Mouse (Mus musculus): ENCODE results near the gene Fndc3b. TPM values are rescaled to one million over a fixed set of nuclear protein-coding genes. Genes with fewer than 3 reads are reported as not detected.

The Fndc3b gene
- total RNA-seq, 2 experiments from 2014 or later, result 1.5 to 7.7 TPM

DNA sequence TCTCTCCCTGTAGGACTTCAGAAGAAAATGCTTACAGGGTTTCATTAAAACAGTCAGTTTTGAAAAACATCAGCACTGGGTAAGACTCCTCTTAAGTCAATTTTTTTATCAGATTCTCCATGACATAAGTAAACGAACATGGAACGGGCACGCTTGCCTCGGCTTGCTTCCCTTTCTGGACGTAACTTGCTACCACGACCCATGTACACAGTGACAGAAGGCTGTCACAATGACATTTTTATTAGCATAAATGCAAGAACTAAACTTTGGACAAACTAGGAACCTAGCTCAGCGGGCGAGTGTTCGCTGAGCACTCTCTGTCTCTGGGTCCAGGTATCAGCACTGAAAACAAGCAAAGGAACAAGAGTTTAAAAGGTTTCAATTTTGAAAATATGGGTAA is 136.9 kb downstream of the Fndc3b start:
- ATAC-seq (replicated peaks; ENCODE audit: low FRiP score, poor library complexity, severe bottlenecking), result no peak

DNA sequence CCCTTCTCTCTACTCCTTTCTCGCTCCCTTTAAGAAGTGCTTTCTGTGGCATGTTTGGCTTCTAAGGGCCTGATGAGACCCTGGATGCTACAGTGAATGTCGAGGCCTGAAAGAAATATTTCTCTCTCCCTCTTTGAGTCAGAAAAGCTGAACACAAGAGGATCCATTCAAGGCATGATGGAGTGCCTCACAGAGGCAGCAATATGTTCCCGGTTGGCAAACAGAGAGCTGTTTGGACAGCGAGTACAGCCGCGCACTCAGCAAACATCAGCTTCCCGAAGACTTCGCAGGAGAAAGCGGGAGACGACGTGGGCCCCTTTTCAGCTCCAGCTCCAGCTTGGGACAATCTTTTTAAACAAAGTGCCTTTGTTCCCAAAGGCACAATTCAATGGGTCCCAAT is 137.6 kb downstream of the Fndc3b start:
- ATAC-seq (replicated peaks; ENCODE audit: low FRiP score, poor library complexity, severe bottlenecking), result no peak

DNA sequence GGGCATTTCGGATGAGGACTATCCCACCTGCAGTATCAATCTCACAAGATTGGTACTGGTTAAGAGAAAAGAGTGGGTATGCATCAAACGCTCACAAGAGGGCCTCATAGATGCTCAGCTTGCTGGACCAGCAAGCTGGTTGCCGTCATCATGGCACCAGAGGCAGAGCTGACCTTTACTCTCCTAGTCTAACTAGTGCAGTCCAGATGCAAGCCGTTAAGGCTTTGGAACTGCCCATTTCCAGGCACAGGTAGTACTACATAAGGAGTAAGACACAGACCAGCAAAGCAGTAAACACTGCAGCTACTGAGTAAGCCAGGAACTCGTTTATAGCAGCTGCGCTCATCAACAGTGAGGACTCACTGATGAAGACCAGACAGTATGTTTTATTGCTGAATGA is 138.8 kb downstream of the Fndc3b start:
- no peak for ATAC-seq (replicated peaks; ENCODE audit: low FRiP score, poor library complexity, severe bottlenecking)

DNA sequence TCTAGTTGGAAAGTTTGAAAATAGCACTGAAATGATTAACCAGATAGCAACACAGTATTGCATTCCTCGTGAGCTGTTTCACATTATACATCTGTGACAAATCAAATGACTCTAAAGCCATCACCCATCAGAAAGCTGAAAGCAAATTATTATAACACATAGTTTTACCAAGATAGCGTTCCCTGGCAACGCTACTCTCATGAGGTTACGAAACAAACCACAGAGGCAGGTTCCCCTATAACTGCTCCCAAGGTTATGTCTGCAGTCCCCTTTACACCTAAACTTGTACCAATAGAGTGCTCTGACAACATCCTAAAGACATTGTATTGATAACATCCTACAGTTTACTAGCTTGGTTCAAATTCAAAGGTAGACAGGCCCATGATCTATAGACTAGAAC is 145.8 kb downstream of the Fndc3b start:
- ATAC-seq (replicated peaks; ENCODE audit: low FRiP score, poor library complexity, severe bottlenecking), result no peak

DNA sequence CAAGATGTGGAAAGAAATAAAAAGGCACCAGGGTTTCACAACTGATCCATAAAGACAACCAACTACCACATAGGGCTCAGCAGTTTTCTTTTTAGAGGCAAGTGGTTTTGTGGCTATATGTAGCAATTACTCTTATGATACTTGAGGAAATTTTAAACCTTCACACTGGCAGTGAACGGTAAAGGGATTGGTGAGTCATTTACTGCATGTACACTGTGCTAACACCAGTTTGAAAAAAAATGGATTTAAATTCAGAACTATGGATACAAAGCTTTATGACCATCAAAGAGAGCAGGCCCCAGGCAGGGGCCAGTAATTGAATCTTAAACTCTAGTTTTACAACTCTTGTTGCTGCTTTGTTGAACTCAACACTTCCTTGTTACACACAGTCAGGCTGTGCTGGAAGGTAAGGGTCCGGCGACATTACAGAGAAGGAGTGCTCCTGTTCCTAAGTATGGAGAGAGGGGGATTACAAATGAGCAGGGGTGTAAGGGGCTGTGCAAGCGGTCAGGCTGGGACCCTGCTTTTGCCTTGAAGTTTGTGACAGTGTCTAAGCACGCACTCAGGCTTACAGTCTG is 148.0 kb downstream of the Fndc3b start:
- ATAC-seq (replicated peaks; ENCODE audit: low FRiP score, poor library complexity, severe bottlenecking), result no peak

DNA sequence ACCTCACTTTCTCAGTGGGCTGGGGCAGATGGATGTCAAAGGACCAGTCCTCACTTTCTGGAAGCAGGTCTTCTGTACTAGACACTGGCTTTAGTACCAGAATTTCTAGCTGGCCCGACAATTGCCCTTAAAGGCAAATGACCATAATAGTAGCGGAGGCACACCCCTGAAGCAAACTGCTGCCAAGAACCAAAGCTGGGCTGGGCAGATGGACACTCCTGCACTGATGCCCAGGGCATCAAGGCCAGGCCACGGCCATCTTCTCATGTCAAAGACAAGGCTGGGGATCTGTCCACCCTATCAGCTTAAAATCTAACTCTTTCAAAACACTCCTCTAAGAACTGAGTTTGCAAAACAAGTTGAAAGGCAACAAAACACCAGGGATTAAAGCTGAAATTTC is 148.6 kb downstream of the Fndc3b start:
- no peak for ATAC-seq (replicated peaks; ENCODE audit: low FRiP score, poor library complexity, severe bottlenecking)

DNA sequence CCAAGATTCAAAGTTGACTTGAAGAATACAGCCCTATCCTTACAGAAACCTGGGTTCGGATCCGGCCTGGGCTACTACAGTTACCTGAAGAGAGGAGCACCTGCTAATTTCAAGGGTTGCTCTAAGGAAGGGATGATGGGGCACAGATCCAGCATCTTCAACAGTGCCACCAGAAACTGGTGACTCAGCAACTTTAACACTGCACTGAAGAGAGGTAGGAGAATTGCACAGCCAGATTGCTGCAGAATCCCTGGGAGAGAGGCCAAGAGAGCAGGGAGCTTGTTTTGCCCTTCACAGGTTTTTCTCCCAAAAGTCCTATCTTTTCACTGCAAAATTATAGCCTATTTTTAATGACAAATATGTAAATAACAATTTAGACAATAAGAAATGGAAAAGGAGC is 149.2 kb downstream of the Fndc3b start:
- no peak for ATAC-seq (replicated peaks; ENCODE audit: low FRiP score, poor library complexity, severe bottlenecking)

DNA sequence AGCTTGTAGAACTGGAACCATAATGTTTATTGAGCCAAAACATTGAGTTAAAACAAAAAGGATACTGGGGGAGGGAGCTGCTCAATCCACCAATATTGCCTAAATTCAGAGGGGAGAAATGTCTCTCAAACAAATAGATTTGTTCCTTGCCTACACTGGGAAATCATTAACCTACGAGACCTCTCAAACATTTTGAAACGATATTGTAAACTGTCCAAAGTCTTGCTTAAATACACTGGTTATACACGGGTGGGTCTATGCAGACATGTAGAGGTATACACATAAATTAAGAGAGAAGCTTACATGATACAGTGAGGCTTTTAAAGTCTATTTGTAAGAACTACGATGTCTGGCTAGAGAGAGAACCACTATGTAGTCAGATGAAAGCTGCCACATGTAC is 151.8 kb downstream of the Fndc3b start:
- no peak for ATAC-seq (replicated peaks; ENCODE audit: low FRiP score, poor library complexity, severe bottlenecking)

DNA sequence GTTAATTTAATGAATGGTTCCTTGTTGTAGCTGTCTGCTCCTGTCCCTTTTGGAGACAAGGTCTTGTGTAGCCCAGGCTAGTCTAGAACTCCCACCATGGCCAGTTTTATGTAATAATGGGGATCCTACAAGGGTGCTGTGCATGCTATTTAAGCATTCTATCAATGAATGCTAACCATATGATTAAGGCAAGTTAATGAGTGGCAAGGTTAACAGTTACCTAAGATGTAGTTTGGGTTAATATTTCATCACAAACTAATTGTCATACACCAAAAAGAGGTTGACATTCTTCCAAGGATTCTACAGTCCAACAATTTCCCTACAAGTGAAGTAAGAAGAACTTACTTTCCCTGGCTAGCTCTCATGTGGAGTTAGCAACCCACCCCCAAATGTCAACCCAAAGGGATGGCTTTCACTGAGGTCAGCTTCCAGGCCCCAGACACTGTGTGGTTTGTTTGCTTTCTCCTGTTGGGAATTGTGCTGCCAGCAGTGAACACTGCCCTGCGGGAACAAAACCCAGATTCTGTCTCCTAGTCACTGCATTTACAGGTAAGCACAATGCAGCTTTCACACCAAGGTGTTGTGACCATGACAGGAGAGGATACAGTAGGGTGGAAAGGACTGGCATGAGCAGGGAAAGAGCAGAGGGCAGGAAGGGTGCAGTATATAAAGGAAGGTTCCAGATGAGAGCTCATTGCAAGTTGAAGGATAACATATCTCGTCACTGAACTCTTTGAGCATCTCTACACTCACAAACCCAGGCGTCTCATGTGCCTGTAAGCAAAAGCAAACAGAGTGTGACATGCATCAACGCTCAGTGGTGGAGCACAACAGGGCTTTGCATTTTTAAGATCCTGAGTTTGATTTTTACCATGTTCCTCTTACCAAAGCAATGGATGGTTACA is 153.8 kb downstream of the Fndc3b start:
- ATAC-seq (replicated peaks; ENCODE audit: low FRiP score, poor library complexity, severe bottlenecking), result no peak

DNA sequence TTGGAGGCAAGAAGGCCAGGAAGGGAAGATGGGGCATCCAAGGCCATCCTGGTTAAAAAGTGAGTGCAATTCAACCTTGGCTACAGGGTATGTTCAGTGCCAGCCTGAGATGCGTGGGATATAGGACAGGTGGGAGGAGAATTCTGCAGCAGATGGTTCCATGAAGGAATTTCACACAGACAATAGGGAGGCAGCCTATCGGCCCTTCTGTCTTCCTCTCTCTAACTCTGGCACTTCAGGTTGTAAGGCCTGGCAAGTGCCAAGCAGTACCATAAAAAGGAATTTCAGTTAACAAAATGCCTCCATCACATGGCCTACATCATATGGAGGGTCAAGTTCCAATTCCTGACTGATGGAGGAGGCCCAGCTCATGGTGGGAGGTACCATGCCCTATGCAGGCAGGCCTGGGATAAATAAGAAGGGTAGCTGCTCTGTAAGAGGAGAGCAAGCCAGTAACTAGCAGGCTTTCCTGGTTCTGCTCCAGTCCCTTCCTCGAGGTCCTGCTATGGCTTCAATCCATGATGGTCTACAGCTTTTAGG is 155.6 kb downstream of the Fndc3b start:
- no peak for ATAC-seq (replicated peaks; ENCODE audit: low FRiP score, poor library complexity, severe bottlenecking)

DNA sequence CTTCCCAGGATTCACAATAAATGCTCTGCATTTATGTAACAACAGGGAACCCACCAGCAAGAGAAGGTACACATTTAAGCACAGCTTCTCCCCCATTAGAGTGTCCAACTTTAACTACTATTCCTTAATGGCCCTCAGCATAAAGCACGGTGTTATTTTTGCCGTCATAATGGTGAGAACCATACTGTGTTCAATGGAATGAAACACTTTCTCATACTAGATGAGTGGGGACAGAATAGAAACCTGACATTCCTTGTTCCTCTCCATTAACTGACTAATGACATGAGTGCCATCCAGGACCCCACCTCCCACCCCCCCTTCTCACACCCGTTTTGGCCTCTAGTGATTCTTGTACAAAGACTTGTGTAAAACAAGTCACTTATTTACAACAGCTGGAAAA is 156.8 kb downstream of the Fndc3b start:
- no peak for ATAC-seq (replicated peaks; ENCODE audit: low FRiP score, poor library complexity, severe bottlenecking)

DNA sequence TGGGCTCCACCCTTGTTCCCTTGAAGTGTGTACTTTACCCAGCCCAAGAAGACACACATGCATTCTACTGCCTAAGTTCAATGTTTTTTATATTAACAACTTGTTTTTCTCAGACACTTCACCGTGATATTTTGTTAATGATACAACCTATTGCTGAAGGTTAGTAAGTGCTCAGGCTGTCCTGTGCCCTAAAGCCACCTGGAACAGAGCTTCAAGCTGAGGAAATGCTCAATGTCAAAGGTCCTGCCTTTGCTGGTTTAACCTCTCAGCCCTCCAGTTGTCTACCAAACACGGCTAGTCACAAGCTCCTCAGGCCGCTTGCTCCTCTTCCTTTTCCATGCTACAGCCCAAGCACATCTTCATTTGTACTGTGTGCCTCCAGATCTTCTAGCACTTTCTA is 157.3 kb downstream of the Fndc3b start:
- ATAC-seq (replicated peaks; ENCODE audit: low FRiP score, poor library complexity, severe bottlenecking), result no peak

DNA sequence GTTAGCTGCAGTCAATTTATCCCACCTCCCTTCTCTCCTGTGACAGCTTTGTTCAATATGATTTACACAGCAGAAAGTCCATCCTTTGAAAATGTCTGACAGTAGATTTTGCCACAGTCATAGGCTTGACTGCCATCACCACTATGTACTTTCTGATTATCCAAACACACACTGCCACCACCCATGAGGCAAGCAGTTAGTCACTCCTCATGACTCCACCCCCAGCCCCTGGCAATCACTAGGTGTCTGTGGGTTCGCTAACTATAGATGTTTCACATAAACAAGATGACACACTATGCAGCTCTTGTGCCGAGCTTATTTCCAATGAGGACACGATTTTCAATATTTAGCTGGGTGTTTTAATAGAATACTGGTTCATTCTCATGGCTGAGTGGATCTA is 160.1 kb downstream of the Fndc3b start:
- no peak for ATAC-seq (replicated peaks; ENCODE audit: low FRiP score, poor library complexity, severe bottlenecking)

DNA sequence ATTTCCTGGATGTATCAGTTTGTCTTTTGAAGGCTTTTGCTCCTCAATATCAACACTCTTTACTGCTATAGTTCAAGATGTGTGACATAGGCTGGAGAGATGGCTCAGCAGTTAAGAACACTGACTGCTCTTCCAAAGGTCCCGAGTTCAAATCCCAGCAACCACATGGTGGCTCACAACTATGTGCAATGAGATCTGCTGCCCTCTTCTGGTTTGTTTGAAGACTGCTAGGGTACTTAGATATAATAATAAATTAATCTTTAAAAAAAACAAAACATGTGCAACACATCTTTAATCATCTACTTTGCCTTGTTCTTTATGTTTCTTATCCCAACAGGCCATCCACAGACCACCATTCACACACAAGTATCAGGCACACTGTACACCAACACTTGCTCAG is 160.7 kb downstream of the Fndc3b start:
- no peak for ATAC-seq (replicated peaks; ENCODE audit: low FRiP score, poor library complexity, severe bottlenecking)

DNA sequence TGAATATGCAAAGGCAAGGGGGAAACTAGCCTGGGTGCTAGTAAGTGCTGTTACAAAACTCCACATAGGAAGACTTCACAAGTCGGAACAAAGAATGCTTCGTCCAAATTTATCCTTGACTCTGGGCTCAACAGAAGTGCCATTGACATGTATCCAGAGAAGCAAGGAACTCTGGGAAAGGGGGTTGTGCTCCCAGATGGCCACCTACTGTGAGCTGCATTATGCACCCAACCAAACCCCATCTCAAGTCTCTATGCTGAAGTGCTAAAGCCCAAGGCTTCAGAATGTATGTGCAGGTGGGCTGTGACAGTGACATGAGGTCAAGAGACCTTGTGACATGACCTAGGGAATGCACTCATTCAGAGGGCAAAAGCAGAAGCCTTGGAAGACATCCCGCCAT is 165.5 kb downstream of the Fndc3b start:
- no peak for ATAC-seq (replicated peaks; ENCODE audit: low FRiP score, poor library complexity, severe bottlenecking)

DNA sequence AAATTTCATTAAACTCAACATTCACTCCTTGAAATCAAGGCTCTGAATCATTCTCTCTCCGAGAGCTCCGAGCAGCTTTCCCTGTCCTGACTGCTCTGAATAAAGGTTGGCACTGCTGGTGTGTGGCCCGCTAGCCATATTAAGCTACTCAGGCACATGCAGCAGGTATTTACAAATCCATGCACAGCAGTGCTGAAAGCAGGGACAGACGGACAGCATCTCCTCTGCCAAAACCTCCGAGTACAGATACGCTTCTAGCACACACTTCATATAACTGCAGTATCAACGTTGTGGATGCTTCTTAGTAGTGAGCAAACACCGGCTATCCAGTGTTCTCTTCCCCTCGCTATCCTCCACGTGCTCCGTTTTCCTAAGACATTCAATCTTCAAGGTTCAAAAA is 167.0 kb downstream of the Fndc3b start:
- ATAC-seq (replicated peaks; ENCODE audit: low FRiP score, poor library complexity, severe bottlenecking), result no peak

DNA sequence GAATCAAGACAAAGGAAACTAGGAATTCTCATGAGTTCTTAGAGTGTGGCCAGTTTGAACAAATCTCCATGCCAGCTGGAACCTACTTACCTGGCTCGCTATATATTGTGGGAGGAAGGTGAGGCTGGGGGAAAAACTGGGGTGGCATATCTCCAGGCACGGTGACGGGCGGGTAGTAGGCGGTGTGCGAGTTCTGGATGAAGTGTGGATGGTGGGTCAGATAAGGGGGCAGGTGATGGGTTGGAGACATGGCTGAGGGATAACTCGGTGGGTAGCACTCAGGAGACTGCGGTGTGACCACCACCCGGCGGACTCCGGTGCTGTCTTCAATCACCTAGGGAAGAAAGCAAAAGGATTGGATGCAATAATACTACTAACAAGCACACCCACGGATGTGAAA is 169.3 kb downstream of the Fndc3b start:
- ATAC-seq (replicated peaks; ENCODE audit: low FRiP score, poor library complexity, severe bottlenecking), result no peak

DNA sequence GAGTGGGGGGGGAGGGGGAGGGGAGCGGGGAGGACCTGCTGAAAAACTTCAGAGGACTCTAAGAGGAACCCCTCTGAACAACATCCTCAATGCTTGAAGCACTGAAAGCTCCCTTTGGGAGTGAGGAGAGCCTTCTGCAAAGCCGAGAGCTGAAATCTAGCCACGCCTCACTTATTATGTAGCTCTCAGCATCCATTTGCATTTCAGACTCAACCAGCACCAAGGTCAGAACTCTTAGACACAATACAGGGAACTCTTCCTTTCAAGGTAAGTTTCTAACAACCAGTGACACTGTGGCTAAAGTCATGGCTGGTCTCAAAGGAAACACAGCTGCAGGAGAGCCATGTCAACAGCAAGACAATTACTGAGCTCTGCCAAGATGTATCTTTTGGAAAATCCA is 169.9 kb downstream of the Fndc3b start:
- no peak for ATAC-seq (replicated peaks; ENCODE audit: low FRiP score, poor library complexity, severe bottlenecking)

DNA sequence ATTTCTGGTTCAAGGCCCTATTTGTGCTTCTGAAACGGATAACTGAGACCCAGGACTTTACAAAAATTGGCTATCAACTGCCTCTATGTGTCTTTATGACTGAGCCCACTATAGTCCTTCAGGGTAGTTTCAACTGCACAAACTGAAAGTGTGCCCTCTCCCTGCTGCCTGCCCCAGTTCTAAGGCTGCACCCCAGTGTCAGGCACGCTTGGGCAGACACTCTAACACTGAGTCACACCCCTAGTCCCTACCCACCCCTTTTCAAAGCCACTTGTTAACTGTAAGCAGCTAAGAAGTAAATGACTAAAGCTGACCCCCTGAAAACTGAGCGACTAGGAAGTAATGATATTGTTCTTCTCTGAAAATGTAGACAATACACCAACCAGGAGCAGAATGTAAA is 176.9 kb downstream of the Fndc3b start:
- ATAC-seq (replicated peaks; ENCODE audit: low FRiP score, poor library complexity, severe bottlenecking), result no peak

DNA sequence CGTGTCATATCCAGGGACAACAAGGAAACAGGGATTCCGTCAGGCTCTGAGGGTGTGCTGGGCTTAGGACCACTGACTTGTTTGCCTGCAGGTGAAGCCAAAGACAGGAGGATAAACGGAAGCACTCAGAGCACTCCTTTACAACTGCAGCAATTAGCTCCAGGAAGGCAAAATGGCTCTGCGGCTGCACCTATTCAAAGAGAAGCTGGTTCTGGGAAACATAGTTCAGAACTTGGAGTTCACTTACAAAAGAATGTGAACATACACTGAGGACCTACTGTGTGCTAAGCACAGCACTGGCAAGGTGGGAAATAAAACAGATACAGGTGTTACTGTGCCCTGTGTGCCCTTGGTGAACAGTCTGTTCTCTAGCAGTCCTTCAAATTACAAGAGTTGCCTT is 177.4 kb downstream of the Fndc3b start:
- no peak for ATAC-seq (replicated peaks; ENCODE audit: low FRiP score, poor library complexity, severe bottlenecking)

DNA sequence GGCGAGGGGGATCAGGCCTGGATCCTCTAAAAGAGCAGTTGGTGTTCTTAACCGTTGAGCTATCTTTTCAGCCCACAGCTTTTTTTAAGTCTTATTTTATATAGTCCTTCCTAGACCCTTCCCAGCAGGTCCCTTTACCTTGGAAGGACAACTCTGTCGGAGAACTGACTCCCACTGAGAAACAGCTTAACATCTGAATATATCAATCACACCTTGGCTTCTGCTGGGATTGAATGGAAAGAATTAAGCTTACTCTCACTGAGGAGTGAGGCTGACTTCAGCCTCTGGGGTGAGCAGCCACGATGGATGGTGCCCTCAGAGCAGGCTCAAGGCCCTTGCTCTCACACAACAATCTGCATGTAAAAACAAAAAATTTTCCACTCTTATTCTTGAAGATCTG is 179.1 kb downstream of the Fndc3b start:
- no peak for ATAC-seq (replicated peaks; ENCODE audit: low FRiP score, poor library complexity, severe bottlenecking)
